Mouse (Mus musculus): ENCODE measurements around the gene Cacna1e. TPM values are rescaled to one million over a fixed set of nuclear protein-coding genes. Genes with fewer than 3 reads are reported as not detected.
A peak's percentile ranks its signal among the peaks of the same experiment; 100 is the strongest.

Cacna1e gene
- total and polyA plus RNA-seq, 3 experiments, result 0.60 to 8.5 (median 2.5) TPM

- no peak overlapping the region for H3K9ac ChIP-seq (ENCODE audit: insufficient read depth, low read depth)
- no peak overlapping the region for H3K4me3 ChIP-seq (replicated peaks in 1 of 3; ENCODE audit: low read depth in 2 of 3, low read length in 2 of 3, poor library complexity in 1 of 3)
- peak overlapping the region; percentile 23; the same call in 1 of the 2 replicates for H3K27ac ChIP-seq (ENCODE audit: insufficient read depth, low read depth)
- H3K9me3 ChIP-seq (replicated peaks; ENCODE audit: low read length), result no peaks in the 10 kb centered on the region
- TF ChIP-seq MEF2A (IDR thresholded peaks at IDR 0.05; ENCODE audit: borderline replicate concordance, low read depth, low read length) (peak; percentile 94), GABPA (IDR thresholded peaks at IDR 0.05; ENCODE audit: insufficient replicate concordance, low read depth, low read length) (no peak), SMC3 (IDR thresholded peaks at IDR 0.05; ENCODE audit: low read depth, low read length) (peak; percentile 8; the same call in 1 of the 2 replicates), JUN (IDR thresholded peaks at IDR 0.05; ENCODE audit: insufficient read depth, low read depth, low read length) (0 out of 2 replicates have a peak, but pooled peaks have one; percentile 3), KAT2A (IDR thresholded peaks at IDR 0.05; ENCODE audit: insufficient replicate concordance, low read length) (no peak), MYC (IDR thresholded peaks at IDR 0.05; ENCODE audit: low read depth, low read length) (0 out of 2 replicates have a peak, but pooled peaks have one; percentile 51), USF1 (IDR thresholded peaks at IDR 0.05; ENCODE audit: low read depth, low read length) (no peak), BHLHE40 (IDR thresholded peaks at IDR 0.05; ENCODE audit: low read depth, low read length) (peak; percentile 43), TCF12 (IDR thresholded peaks at IDR 0.05; ENCODE audit: low read depth, low read length) (peak; percentile 68), IRF4 (IDR thresholded peaks at IDR 0.05; ENCODE audit: low read depth, low read length) (peak; percentile 88), ZMIZ1 (IDR thresholded peaks at IDR 0.05; ENCODE audit: low read depth, low read length) (no peak), HCFC1 (IDR thresholded peaks at IDR 0.05; ENCODE audit: low read depth, low read length) (no peak), JUND (conservative IDR thresholded peaks at IDR 0.05; ENCODE audit: low read depth, low read length) (0 out of 2 replicates have a peak, but pooled peaks have one; percentile 42), TBP (conservative IDR thresholded peaks at IDR 0.05; ENCODE audit: low read depth, low read length) (no peak), ZKSCAN1 (IDR thresholded peaks at IDR 0.05; ENCODE audit: borderline replicate concordance, low read depth, low read length) (no peak), RCOR1 (conservative IDR thresholded peaks at IDR 0.05; ENCODE audit: low read depth, low read length) (peak; percentile 76; the same call in 1 of the 2 replicates), RAD21 (IDR thresholded peaks at IDR 0.05; ENCODE audit: low read depth, low read length) (no peak), E2F4 (IDR thresholded peaks at IDR 0.05; ENCODE audit: insufficient replicate concordance, low read depth, low read length) (no peak), CHD2 (IDR thresholded peaks at IDR 0.05; ENCODE audit: low read length) (peak; percentile 64; the same call in 1 of the 2 replicates), CHD1 (IDR thresholded peaks at IDR 0.05; ENCODE audit: low read depth, low read length) (no peak), USF2 (conservative IDR thresholded peaks at IDR 0.05; ENCODE audit: low read depth, low read length) (no peak), MAFK (IDR thresholded peaks at IDR 0.05; ENCODE audit: insufficient replicate concordance, low read length) (0 out of 2 replicates have a peak, but pooled peaks have one; percentile 35), SIN3A (IDR thresholded peaks at IDR 0.05; ENCODE audit: low read length) (0 out of 2 replicates have a peak, but pooled peaks have one; percentile 37), EP300 (IDR thresholded peaks at IDR 0.05; ENCODE audit: low read length) (peak; percentile 87), ETS1 (conservative IDR thresholded peaks at IDR 0.05; ENCODE audit: low read depth, low read length) (peak; percentile 69; the same call in 1 of the 2 replicates), MXI1 (IDR thresholded peaks at IDR 0.05; ENCODE audit: low read depth, low read length) (no peak; the same call in 1 of the 2 replicates)
- dilution Hi-C loops (cut with MboI; ENCODE audit: extremely low pct_ligation_motif_present, extremely low pct_unique_long_range_greater_than_20kb, low sequenced_read_pairs) (no loop called here), in situ Hi-C loops (cut with MboI; ENCODE audit: low pct_ligation_motif_present, low pct_unique_long_range_greater_than_20kb, low sequenced_read_pairs) (no loop called here)
- H3K27me3 ChIP-seq (replicated peaks), result no peaks in the 10 kb centered on the region
- DNase-seq (ENCODE audit: extremely low read depth), result peak; percentile 23
- peaks cover 6 to 21% of the 10 kb centered on the region in 2 experiments for H3K36me3 ChIP-seq (replicated peaks in 1 of 2; ENCODE audit: control insufficient read depth in 1 of 2, insufficient read depth in 1 of 2, low read length in 1 of 2)
- peak overlapping the region; percentile 53 for H3K4me2 ChIP-seq (ENCODE audit: insufficient read depth, low read depth, poor library complexity, severe bottlenecking)
- no peaks in the 10 kb centered on the region for H3K79me2 ChIP-seq (replicated peaks; ENCODE audit: control insufficient read depth, extremely low read depth, insufficient read depth, poor library complexity, severe bottlenecking)
- H3K4me1 ChIP-seq (ENCODE audit: control insufficient read depth in 1 of 2, insufficient read depth in 2 of 2), result peaks cover 25 to 29% of the 10 kb centered on the region in 2 experiments
These were observed 246.5 kb downstream of the Cacna1e start for GRCm38 (mm10) chr1:154637821-154638220.
